Mouse (Mus musculus) thymus, adult 2 months (tissue): ENCODE measurements at regions not wholly inside any gene's neighbourhood (a gene's known extent, or its start where the extent isn't known, plus 50 kb on each side); places are given as distances from the start of the nearest gene placed in this dataset.

Experiments
- DNase-seq: peaks from one replicate; pipeline ENCODE4 v3.0.0; 2021
- H3K27ac ChIP-seq: fragments of 200-500 bp; 2 replicates; pipeline ENCODE4 v1.5.1; 2012; ENCODE audit warnings: low read length, control low read depth; ENCODE audit not compliant: control insufficient read depth, insufficient read depth
- H3K27me3 ChIP-seq: fragments of 200-500 bp; 2 replicates; pipeline ENCODE4 v1.6.1; 2012; ENCODE audit warnings: mild to moderate bottlenecking, low read length, moderate library complexity, mixed read lengths; ENCODE audit not compliant: control insufficient read depth, insufficient read depth
- H3K36me3 ChIP-seq: fragments of 200-500 bp; 2 replicates; pipeline ENCODE4 v1.6.1; 2012; ENCODE audit warnings: mild to moderate bottlenecking, low read length, moderate library complexity; ENCODE audit not compliant: control insufficient read depth, insufficient read depth
- H3K4me1 ChIP-seq: fragments of 200-500 bp; replicated peaks from 2 replicates; pipeline ENCODE4 v1.6.1; 2012; ENCODE audit warnings: low read length; ENCODE audit not compliant: control insufficient read depth, insufficient read depth
- H3K4me3 ChIP-seq: fragments of 200-500 bp; 2 replicates; pipeline ENCODE4 v1.5.1; 2012; ENCODE audit warnings: mild to moderate bottlenecking, low read length, control low read depth, moderate library complexity; ENCODE audit not compliant: control insufficient read depth, insufficient read depth
- CTCF ChIP-seq: fragments of 200-500 bp; IDR thresholded peaks from 2 replicates; pipeline ENCODE4 v1.5.1; 2012; ENCODE audit warnings: mild to moderate bottlenecking, control low read depth, low read length, moderate library complexity, borderline replicate concordance; ENCODE audit not compliant: control insufficient read depth, poor library complexity, insufficient read depth; ENCODE audit errors: extremely low read depth
- POLR2A ChIP-seq: fragments of 200-500 bp; IDR thresholded peaks from 2 replicates; pipeline ENCODE4 v1.6.1; 2012; ENCODE audit warnings: mild to moderate bottlenecking, low read length, control low read depth, moderate library complexity; ENCODE audit not compliant: control insufficient read depth, poor library complexity, insufficient read depth; ENCODE audit errors: extremely low read depth
- WGBS: fragments of 180-500 bp; shearing (Covaris S2); methylation state at CpG from one replicate; pipeline ENCODE4 v1.1.7; 2018; 5-methylcytosine and 5-hydroxymethylcytosine counted together

DNA sequence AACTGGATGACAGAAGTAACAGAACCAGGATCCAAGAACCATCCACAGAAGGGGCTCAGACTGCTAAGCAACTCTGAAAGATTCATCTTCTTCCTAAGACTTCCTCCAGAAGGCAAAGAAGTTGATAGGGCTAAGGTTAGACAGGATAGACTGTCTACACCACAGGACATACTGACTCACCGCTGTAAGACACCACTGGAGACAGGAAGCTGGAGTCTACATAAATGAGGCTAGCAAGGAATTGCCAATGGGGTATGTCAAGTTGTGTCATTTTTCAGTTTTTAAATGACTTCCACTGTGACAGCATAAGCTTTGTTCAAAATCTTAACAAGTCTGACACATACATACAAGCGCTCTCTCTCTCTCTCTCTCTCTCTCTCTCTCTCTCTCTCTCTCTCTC lies 645.4 kb upstream of the Gm10131 start:
- Histone ChIP-seq H3K36me3 (no peaks in the 10 kb centered on the region), H3K27ac (no peak overlapping the region), H3K27me3 (no peaks in the 10 kb centered on the region), H3K4me1 (no peaks in the 10 kb centered on the region), H3K4me3 (no peak overlapping the region)
- DNase-seq, result no peak
- 96% methylated on average over 2 of the region's 2 CpGs for WGBS
- TF ChIP-seq POLR2A (no peak), CTCF (no peak)

DNA sequence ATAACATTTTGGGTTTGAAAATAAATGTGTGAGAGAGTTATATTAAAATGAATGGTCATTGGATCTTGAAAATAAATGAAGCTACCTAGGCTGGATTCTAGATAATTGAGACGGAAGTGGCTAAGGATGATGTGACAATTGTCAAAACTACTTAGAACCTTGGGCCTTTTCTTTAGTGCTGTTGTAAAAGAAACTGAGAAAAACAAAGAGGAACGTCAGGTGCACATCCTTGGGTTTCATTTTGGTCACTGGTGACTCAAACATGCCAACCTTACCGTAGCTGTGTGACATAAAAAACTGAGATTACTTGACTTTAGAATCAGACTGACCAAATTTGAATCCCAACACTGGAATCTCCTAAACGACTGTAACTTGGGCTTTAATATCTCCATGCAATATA lies 644.6 kb upstream of the Gm10131 start:
- H3K4me3 ChIP-seq, result no peak overlapping the region
- WGBS, result 93% methylated on average over 4 of the region's 4 CpGs
- no peak overlapping the region for H3K27ac ChIP-seq
- H3K36me3 ChIP-seq, result no peaks in the 10 kb centered on the region
- TF ChIP-seq POLR2A (no peak), CTCF (no peak)
- no peaks in the 10 kb centered on the region for H3K4me1 ChIP-seq
- no peaks in the 10 kb centered on the region for H3K27me3 ChIP-seq
- DNase-seq, result no peak

DNA sequence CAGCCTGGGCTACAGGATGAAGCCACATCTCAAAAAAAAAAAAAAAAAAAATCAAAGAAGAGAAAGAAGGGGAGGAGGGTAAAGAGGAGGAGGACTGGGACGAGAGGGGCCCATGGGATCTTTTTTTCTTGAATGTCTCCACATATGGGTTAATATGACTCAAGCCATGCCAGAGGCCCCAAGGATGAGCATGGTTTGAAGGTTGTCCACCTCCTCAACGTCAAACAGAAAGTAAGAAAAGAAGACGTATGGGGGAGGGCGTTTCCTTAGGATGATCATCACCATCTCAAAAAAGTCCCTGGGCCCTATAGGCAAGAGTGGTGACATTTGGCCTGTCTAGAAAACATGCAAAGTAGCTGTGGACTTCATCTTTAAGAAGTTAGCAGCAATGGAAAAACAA lies 643.9 kb upstream of the Gm10131 start:
- no peaks in the 10 kb centered on the region for H3K27me3 ChIP-seq
- TF ChIP-seq POLR2A, result no peak
- no peak for TF ChIP-seq CTCF
- H3K27ac ChIP-seq, result no peak overlapping the region
- no peaks in the 10 kb centered on the region for H3K4me1 ChIP-seq
- H3K4me3 ChIP-seq, result no peak overlapping the region
- no peak for DNase-seq
- no peaks in the 10 kb centered on the region for H3K36me3 ChIP-seq
- 94% methylated on average over 4 of the region's 4 CpGs for WGBS

DNA sequence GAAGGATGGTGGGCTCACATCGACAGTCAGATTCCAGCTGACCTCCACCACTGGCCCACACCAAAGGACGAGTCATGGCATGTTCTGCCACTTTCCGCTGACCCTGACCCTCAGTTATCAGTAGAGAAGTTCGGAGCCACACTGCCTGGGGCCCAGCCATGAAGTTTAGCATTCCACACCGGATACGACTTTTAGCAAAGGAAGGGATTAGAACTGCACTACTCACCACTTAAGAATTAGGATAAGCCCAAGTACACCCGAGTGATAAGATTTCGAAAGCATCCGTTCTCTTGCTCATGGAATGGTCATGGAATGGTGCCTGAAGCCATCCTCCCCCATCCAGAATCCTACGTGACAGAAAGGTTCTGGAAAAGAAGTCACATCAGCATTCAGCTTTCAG lies 641.5 kb upstream of the Gm10131 start:
- TF ChIP-seq CTCF (no peak), POLR2A (no peak)
- H3K27ac ChIP-seq, result no peak overlapping the region
- H3K36me3 ChIP-seq, result no peaks in the 10 kb centered on the region
- no peaks in the 10 kb centered on the region for H3K27me3 ChIP-seq
- WGBS, result 94% methylated on average over 10 of the region's 10 CpGs
- DNase-seq, result no peak
- no peaks in the 10 kb centered on the region for H3K4me1 ChIP-seq
- H3K4me3 ChIP-seq, result no peak overlapping the region

DNA sequence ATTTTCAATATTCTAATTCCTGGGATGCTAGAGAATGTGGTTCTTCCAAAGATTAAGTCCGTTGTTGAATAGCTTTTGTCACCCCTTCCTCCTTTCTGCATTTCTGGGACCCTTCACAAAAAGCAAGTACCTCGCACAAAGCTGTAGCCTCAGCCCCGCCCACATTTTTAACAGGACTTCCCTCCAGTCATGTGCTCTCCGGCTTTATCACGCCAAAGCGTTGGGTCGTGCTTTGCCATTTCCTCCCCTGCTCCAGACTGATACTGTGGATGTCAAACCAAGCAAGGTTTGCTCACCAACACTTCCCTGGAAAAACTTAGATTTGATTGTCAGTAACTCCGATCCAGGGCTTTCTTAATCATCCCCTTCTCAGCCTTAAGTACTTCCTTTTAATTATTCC lies 637.0 kb upstream of the Gm10131 start:
- H3K36me3 ChIP-seq, result no peaks in the 10 kb centered on the region
- H3K27ac ChIP-seq, result no peak overlapping the region
- no peak for TF ChIP-seq CTCF
- TF ChIP-seq POLR2A, result no peak
- peaks cover 3% of the 10 kb centered on the region for H3K4me1 ChIP-seq
- 93% methylated on average over 8 of the region's 8 CpGs for WGBS
- H3K27me3 ChIP-seq, result no peaks in the 10 kb centered on the region
- DNase-seq, result no peak
- H3K4me3 ChIP-seq, result no peak overlapping the region

DNA sequence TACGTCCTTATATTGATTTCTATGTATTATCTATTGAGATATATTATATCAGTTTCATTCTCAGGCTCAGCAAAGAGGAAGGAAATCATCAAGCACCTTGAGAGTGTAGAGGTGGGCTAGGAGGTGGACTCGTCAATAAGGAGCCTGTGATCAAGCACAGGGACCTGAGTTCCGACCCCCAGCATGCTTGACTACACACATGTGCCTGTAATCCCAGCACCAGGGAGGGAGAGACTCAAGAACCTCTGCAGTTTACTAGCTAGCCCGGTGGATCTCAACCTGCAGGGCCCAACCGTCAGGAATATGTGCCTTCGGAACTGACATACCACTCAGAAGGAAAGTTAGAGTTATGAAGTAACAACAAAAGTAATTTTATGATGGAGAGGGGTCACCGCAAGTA lies 634.2 kb upstream of the Gm10131 start:
- Histone ChIP-seq H3K4me1 (peaks cover 6% of the 10 kb centered on the region), H3K4me3 (no peak overlapping the region), H3K36me3 (no peaks in the 10 kb centered on the region), H3K27ac (no peak overlapping the region), H3K27me3 (no peaks in the 10 kb centered on the region)
- TF ChIP-seq CTCF (no peak), POLR2A (no peak)
- WGBS, result 97% methylated on average over 7 of the region's 7 CpGs
- DNase-seq, result no peak

DNA sequence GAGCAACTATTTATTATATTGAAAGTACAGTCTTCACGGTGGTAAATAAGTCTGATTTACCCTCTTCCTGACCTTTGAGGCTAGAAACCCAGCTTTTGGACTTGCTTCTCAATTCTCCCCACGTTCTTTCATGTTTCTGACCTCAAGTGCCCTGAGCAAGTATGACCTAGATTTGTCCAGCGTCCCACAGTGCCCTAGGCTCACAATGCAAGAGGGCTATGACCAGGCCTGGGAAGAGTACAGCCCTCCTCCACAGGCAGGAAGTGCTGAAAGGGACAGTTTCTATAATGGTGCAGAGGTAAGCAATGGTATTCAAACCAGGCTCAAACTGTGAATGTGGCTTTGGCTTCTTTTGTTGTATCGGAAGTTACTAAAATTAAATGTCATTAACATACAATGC lies 633.1 kb upstream of the Gm10131 start:
- H3K4me3 ChIP-seq, result no peak overlapping the region
- DNase-seq, result no peak
- H3K27ac ChIP-seq, result no peak overlapping the region
- WGBS, result 40% methylated on average over 4 of the region's 4 CpGs
- no peak for TF ChIP-seq CTCF
- no peak for TF ChIP-seq POLR2A
- no peaks in the 10 kb centered on the region for H3K36me3 ChIP-seq
- H3K4me1 ChIP-seq, result peaks cover 13% of the 10 kb centered on the region
- H3K27me3 ChIP-seq, result no peaks in the 10 kb centered on the region
